Mouse (Mus musculus): ENCODE data around the gene Soat2. TPM values are rescaled to one million over a fixed set of nuclear protein-coding genes. Genes with fewer than 3 reads are reported as not detected.

Gene Soat2
- polyA plus RNA-seq, 1 experiment from 2014 or later, result 0.30 TPM

GRCm38 (mm10) chr15:102119831-102120170 lies 30.5 kb upstream of the Soat2 start:
- 81% methylated on average over 2 of the region's 2 CpGs for WGBS
- Histone ChIP-seq H3K9me3 (ENCODE audit: control insufficient read depth, low read length) (no peaks in the 10 kb centered on the region), H3K27me3 (ENCODE audit: control insufficient read depth, insufficient read depth, low read depth, low read length) (no peaks in the 10 kb centered on the region), H3K4me2 (ENCODE audit: low read depth, low read length) (no peak overlapping the region), H3K27ac (ENCODE audit: low read length) (no peak overlapping the region), H3K36me3 (ENCODE audit: control insufficient read depth, insufficient read depth, low read length) (peaks cover 34% of the 10 kb centered on the region), H3K9ac (ENCODE audit: low read length) (no peak overlapping the region), H3K4me1 (replicated peaks; ENCODE audit: control insufficient read depth, insufficient read depth, low read length) (peaks cover 17% of the 10 kb centered on the region), H3K4me3 (ENCODE audit: low read length) (no peak overlapping the region)
- ATAC-seq (ENCODE audit: low read depth), result no peak

GRCm38 (mm10) chr15:102120530-102120929 lies 29.8 kb upstream of the Soat2 start:
- ATAC-seq (ENCODE audit: low read depth), result no peak
- peaks cover 34% of the 10 kb centered on the region for H3K36me3 ChIP-seq (ENCODE audit: control insufficient read depth, insufficient read depth, low read length)

GRCm38 (mm10) chr15:102126303-102126702 lies 24.0 kb upstream of the Soat2 start:
- H3K9me3 ChIP-seq (ENCODE audit: control insufficient read depth, low read length), result no peaks in the 10 kb centered on the region
- WGBS, result 30% methylated on average over 2 of the region's 2 CpGs
- ATAC-seq (ENCODE audit: low read depth), result peak; percentile 70

More at GRCm38 (mm10) chr15:102120530-102120929, 29.8 kb upstream of the Soat2 start:
- WGBS, result 75% methylated on average over 5 of the region's 5 CpGs
- Histone ChIP-seq H3K4me2 (ENCODE audit: low read depth, low read length) (no peak overlapping the region), H3K9me3 (ENCODE audit: control insufficient read depth, low read length) (no peaks in the 10 kb centered on the region), H3K27me3 (ENCODE audit: control insufficient read depth, insufficient read depth, low read depth, low read length) (no peaks in the 10 kb centered on the region), H3K4me1 (replicated peaks; ENCODE audit: control insufficient read depth, insufficient read depth, low read length) (peaks cover 16% of the 10 kb centered on the region), H3K27ac (ENCODE audit: low read length) (no peak overlapping the region), H3K4me3 (ENCODE audit: low read length) (no peak overlapping the region), H3K9ac (ENCODE audit: low read length) (no peak overlapping the region)

GRCm38 (mm10) chr15:102133314-102133713 lies 17.0 kb upstream of the Soat2 start:
- H3K36me3 ChIP-seq (ENCODE audit: control insufficient read depth, insufficient read depth, low read length), result peaks cover 30% of the 10 kb centered on the region
- H3K27me3 ChIP-seq (ENCODE audit: control insufficient read depth, insufficient read depth, low read depth, low read length), result no peaks in the 10 kb centered on the region
- no peak overlapping the region for H3K9ac ChIP-seq (ENCODE audit: low read length)
- no peaks in the 10 kb centered on the region for H3K9me3 ChIP-seq (ENCODE audit: control insufficient read depth, low read length)
- no peak overlapping the region for H3K4me2 ChIP-seq (ENCODE audit: low read depth, low read length)
- WGBS, result 58% methylated on average over 9 of the region's 9 CpGs
- no peak overlapping the region for H3K27ac ChIP-seq (ENCODE audit: low read length)
- no peak overlapping the region for H3K4me3 ChIP-seq (ENCODE audit: low read length)
- no peak for ATAC-seq (ENCODE audit: low read depth)
- H3K4me1 ChIP-seq (replicated peaks; ENCODE audit: control insufficient read depth, insufficient read depth, low read length), result peaks cover 12% of the 10 kb centered on the region

More at GRCm38 (mm10) chr15:102126303-102126702, 24.0 kb upstream of the Soat2 start:
- H3K9ac ChIP-seq (ENCODE audit: low read length), result no peak overlapping the region
- H3K27me3 ChIP-seq (ENCODE audit: control insufficient read depth, insufficient read depth, low read depth, low read length), result no peaks in the 10 kb centered on the region
- no peak overlapping the region for H3K4me2 ChIP-seq (ENCODE audit: low read depth, low read length)
- peaks cover 8% of the 10 kb centered on the region for H3K4me1 ChIP-seq (replicated peaks; ENCODE audit: control insufficient read depth, insufficient read depth, low read length)
- H3K4me3 ChIP-seq (ENCODE audit: low read length), result no peak overlapping the region
- H3K36me3 ChIP-seq (ENCODE audit: control insufficient read depth, insufficient read depth, low read length), result peaks cover 31% of the 10 kb centered on the region
- no peak overlapping the region; the same call in 1 of the 2 replicates for H3K27ac ChIP-seq (ENCODE audit: low read length)

- Histone ChIP-seq H3K4me2 (ENCODE audit: low read depth, low read length) (peak overlapping the region; percentile 81; the same call in 1 of the 2 replicates), H3K9ac (ENCODE audit: low read length) (no peak overlapping the region; the same call in 1 of the 2 replicates), H3K9me3 (ENCODE audit: control insufficient read depth, low read length) (no peaks in the 10 kb centered on the region), H3K4me1 (replicated peaks; ENCODE audit: control insufficient read depth, insufficient read depth, low read length) (peaks cover 12% of the 10 kb centered on the region), H3K27ac (ENCODE audit: low read length) (no peak overlapping the region), H3K36me3 (ENCODE audit: control insufficient read depth, insufficient read depth, low read length) (peaks cover 23% of the 10 kb centered on the region), H3K4me3 (ENCODE audit: low read length) (no peak overlapping the region; the same call in 1 of the 2 replicates), H3K27me3 (ENCODE audit: control insufficient read depth, insufficient read depth, low read depth, low read length) (no peaks in the 10 kb centered on the region)
- ATAC-seq (ENCODE audit: low read depth), result no peak
- 62% methylated on average over 2 of the region's 2 CpGs for WGBS
Observed at GRCm38 (mm10) chr15:102134709-102135108, 15.6 kb upstream of the Soat2 start.

GRCm38 (mm10) chr15:102135522-102136128 lies 14.7 kb upstream of the Soat2 start:
- H3K4me3 ChIP-seq (ENCODE audit: low read length), result peak overlapping the region; percentile 86
- ATAC-seq (ENCODE audit: low read depth), result peak; percentile 64; the same call in 1 of the 2 replicates
- H3K9ac ChIP-seq (ENCODE audit: low read length), result peak overlapping the region; percentile 92
- H3K27ac ChIP-seq (ENCODE audit: low read length), result peak overlapping the region; percentile 84
- WGBS, result under 1% methylated on average over 35 of the region's 35 CpGs
- no peaks in the 10 kb centered on the region for H3K9me3 ChIP-seq (ENCODE audit: control insufficient read depth, low read length)
- peaks cover 14% of the 10 kb centered on the region for H3K36me3 ChIP-seq (ENCODE audit: control insufficient read depth, insufficient read depth, low read length)
- H3K4me2 ChIP-seq (ENCODE audit: low read depth, low read length), result peak overlapping the region; percentile 81
- no peaks in the 10 kb centered on the region for H3K27me3 ChIP-seq (ENCODE audit: control insufficient read depth, insufficient read depth, low read depth, low read length)
- peaks cover 12% of the 10 kb centered on the region for H3K4me1 ChIP-seq (replicated peaks; ENCODE audit: control insufficient read depth, insufficient read depth, low read length)

- Histone ChIP-seq H3K27ac (ENCODE audit: low read length) (peak within 1 kb of the TSS; percentile 84), H3K9me3 (ENCODE audit: control insufficient read depth, low read length) (no peaks in the 10 kb centered on the region), H3K27me3 (ENCODE audit: control insufficient read depth, insufficient read depth, low read depth, low read length) (no peaks in the 10 kb centered on the region), H3K4me3 (ENCODE audit: low read length) (peak within 1 kb of the TSS; percentile 86), H3K4me1 (replicated peaks; ENCODE audit: control insufficient read depth, insufficient read depth, low read length) (peaks cover 12% of the 10 kb centered on the region), H3K9ac (ENCODE audit: low read length) (peak within 1 kb of the TSS; percentile 92), H3K4me2 (ENCODE audit: low read depth, low read length) (peak within 1 kb of the TSS; percentile 88), H3K36me3 (ENCODE audit: control insufficient read depth, insufficient read depth, low read length) (peaks cover 8% of the 10 kb centered on the region)
- ATAC-seq (ENCODE audit: low read depth), result peak; percentile 100
- WGBS, result 2% methylated on average over 49 of the region's 50 CpGs
Observed at GRCm38 (mm10) chr15:102136129-102136758, 14.1 kb upstream of the Soat2 start, which contains the start of gene Spryd3. TSS of gene Spryd3 (minus strand) at chr15:102136234.

GRCm38 (mm10) chr15:102141120-102141519 lies 9.2 kb upstream of the Soat2 start:
- H3K27me3 ChIP-seq (ENCODE audit: control insufficient read depth, insufficient read depth, low read depth, low read length), result peaks cover 14% of the 10 kb centered on the region
- WGBS, result 81% methylated on average over 5 of the region's 5 CpGs
- H3K27ac ChIP-seq (ENCODE audit: low read length), result no peak overlapping the region
- no peak overlapping the region for H3K4me2 ChIP-seq (ENCODE audit: low read depth, low read length)
- peaks cover 32% of the 10 kb centered on the region for H3K4me1 ChIP-seq (replicated peaks; ENCODE audit: control insufficient read depth, insufficient read depth, low read length)
- ATAC-seq (ENCODE audit: low read depth), result no peak
- no peaks in the 10 kb centered on the region for H3K36me3 ChIP-seq (ENCODE audit: control insufficient read depth, insufficient read depth, low read length)
- no peak overlapping the region for H3K4me3 ChIP-seq (ENCODE audit: low read length)
- H3K9me3 ChIP-seq (ENCODE audit: control insufficient read depth, low read length), result no peaks in the 10 kb centered on the region
- H3K9ac ChIP-seq (ENCODE audit: low read length), result no peak overlapping the region
